ENCODE assay signal across 7 mouse cellular contexts in genomic region chr9:76014631-76015531, GRCm38 (mm10). TPM values are rescaled to one million over a fixed set of nuclear protein-coding genes. Genes with fewer than 3 reads are reported as not detected.
DNase-seq lines count a peak whose midpoint lies in the region; ATAC-seq and TF ChIP-seq lines count a peak whose summit lies in the region.

Gene Hmgcll1 (plus strand): TSS chr9:76014855.

- H3K9me3 ChIP-seq in midbrain, embryonic 11.5 days (ENCODE audit: control insufficient read depth, low read length) = no peaks in the 10 kb centered on the region
- H3K9me3 ChIP-seq in stomach, embryonic 16.5 days (replicated peaks; ENCODE audit: control insufficient read depth, low read length) = no peaks in the 10 kb centered on the region

- H3K27me3 ChIP-seq in spleen, adult 2 months (ENCODE audit: control insufficient read depth, insufficient read depth, low read length) = no peaks in the 10 kb centered on the region
- H3K27me3 ChIP-seq in midbrain, embryonic 11.5 days (ENCODE audit: control insufficient read depth, insufficient read depth, low read length) = no peaks in the 10 kb centered on the region
- H3K27me3 ChIP-seq in stomach, embryonic 16.5 days (ENCODE audit: control insufficient read depth, insufficient read depth, low read length) = no peaks in the 10 kb centered on the region

- H3K36me3 ChIP-seq in spleen, adult 2 months (ENCODE audit: control insufficient read depth, insufficient read depth, low read length) = no peaks in the 10 kb centered on the region
- no peaks in the 10 kb centered on the region for H3K36me3 ChIP-seq in midbrain, embryonic 11.5 days (ENCODE audit: control insufficient read depth, insufficient read depth, low read length)
- H3K36me3 ChIP-seq in stomach, embryonic 16.5 days (ENCODE audit: control insufficient read depth, insufficient read depth, low read length) = no peaks in the 10 kb centered on the region

- no peak within 1 kb of the TSS for H3K27ac ChIP-seq in spleen, adult 2 months (ENCODE audit: insufficient read depth, low read length)
- peak within 1 kb of the TSS; percentile 53; the same call in 1 of the 2 replicates for H3K27ac ChIP-seq in midbrain, embryonic 11.5 days (ENCODE audit: low read depth, low read length)
- peak within 1 kb of the TSS; percentile 87 for H3K27ac ChIP-seq in stomach, embryonic 16.5 days (ENCODE audit: low read length)

- ATAC-seq in midbrain, embryonic 11.5 days (ENCODE audit: low FRiP score) = peak; percentile 93
- peak; percentile 64; the same call in 1 of the 2 replicates for ATAC-seq in stomach, embryonic 16.5 days (ENCODE audit: insufficient read depth, low FRiP score)

- H3K4me1 ChIP-seq in spleen, adult 2 months (ENCODE audit: control insufficient read depth, insufficient read depth, insufficient read length) = no peaks in the 10 kb centered on the region
- no peaks in the 10 kb centered on the region for H3K4me1 ChIP-seq in midbrain, embryonic 11.5 days (ENCODE audit: control insufficient read depth, insufficient read depth, low read length)
- 0 out of 2 replicates have a peak, but pooled peaks cover 5% of the 10 kb centered on the region for H3K4me1 ChIP-seq in stomach, embryonic 16.5 days (ENCODE audit: control insufficient read depth, insufficient read depth, low read length)

- no peak for TF ChIP-seq POLR2A in spleen, adult 2 months (IDR thresholded peaks at IDR 0.05; ENCODE audit: low read depth, low read length)

- H3K9ac ChIP-seq in midbrain, embryonic 11.5 days (ENCODE audit: low read length) = peak within 1 kb of the TSS; percentile 86
- peak within 1 kb of the TSS; percentile 80 for H3K9ac ChIP-seq in stomach, embryonic 16.5 days (ENCODE audit: low read length)

- peak within 1 kb of the TSS; percentile 81 for H3K4me2 ChIP-seq in midbrain, embryonic 11.5 days
- H3K4me2 ChIP-seq in stomach, embryonic 16.5 days (ENCODE audit: low read depth, low read length) = peak within 1 kb of the TSS; percentile 86

- no peak for TF ChIP-seq CTCF in spleen, adult 2 months (IDR thresholded peaks at IDR 0.05; ENCODE audit: extremely low read depth, insufficient read depth, insufficient read length, insufficient replicate concordance)

- peak in 1 of 2 experiments; percentile 3 for DNase-seq in spleen, adult 2 months (ENCODE audit: low read depth in 1 of 2, low spot score in 2 of 2)
- no peak for DNase-seq in spleen, adult 18-20 months
- DNase-seq in cerebellum, adult 8-10 months = peak; percentile 73
- peak; percentile 57 to 77 for DNase-seq in frontal cortex, adult 2 months (ENCODE audit: extremely low spot score in 1 of 2, low spot score in 1 of 2)
- peak; percentile 55 to 67 for DNase-seq in layer of hippocampus, postnatal 36 days
- DNase-seq in midbrain, embryonic 11.5 days (ENCODE audit: low spot score, missing footprints) = peak; percentile 97

- H3K4me3 ChIP-seq in spleen, adult 2 months (ENCODE audit: extremely low read depth, insufficient read depth, insufficient read length) = peak within 1 kb of the TSS; percentile 54
- peak within 1 kb of the TSS; percentile 59 for H3K4me3 ChIP-seq in midbrain, embryonic 11.5 days (ENCODE audit: low read depth, low read length)
- peak within 1 kb of the TSS; percentile 52 for H3K4me3 ChIP-seq in stomach, embryonic 16.5 days (replicated peaks; ENCODE audit: low read length)

- WGBS in spleen, adult 2 months = 22% methylated on average over 40 of the region's 40 CpGs
- WGBS in midbrain, embryonic 11.5 days = 4% methylated on average over 40 of the region's 40 CpGs
- WGBS in stomach, embryonic 16.5 days = 8% methylated on average over 40 of the region's 40 CpGs

RNA-seq across cellular contexts. Expression of gene Hmgcll1, which starts in this region (rescaled TPM):
- polyA plus RNA-seq in spleen, adult 2 months (2012; rRNA removed) = 0.05 and 0.14 TPM in 2 replicates
- polyA plus RNA-seq in frontal cortex, adult 2 months (2012; rRNA removed) = 16.1 and 17.6 TPM in 2 replicates
- 10 to 100 TPM; 13.8 to 14.7 TPM for total RNA-seq in layer of hippocampus, postnatal 36 days (2021)
- 13.9 and 14.3 TPM in 2 replicates for polyA plus RNA-seq in midbrain, embryonic 11.5 days (2014; fragmentation: Nextera tagmentation; extraction: Ambion mirVana)
- 3.3 and 4.9 TPM in 2 replicates for polyA plus RNA-seq in stomach, embryonic 16.5 days (2015; fragmentation: Nextera tagmentation; extraction: Ambion mirVana)

Comparison
In these comparisons a context has a peak if more than half of its experiments do, and no peak if none do; other contexts are left out.
1. DNase-seq: peak in cerebellum, adult 8-10 months (single experiment), frontal cortex, adult 2 months (2 of 2), layer of hippocampus, postnatal 36 days (2 of 2) and midbrain, embryonic 11.5 days (single experiment); none in spleen, adult 18-20 months (0 of 2).
2. Peak in every context shown above with its lines, with median percentiles within 50 percentile points of each other: H3K4me3 ChIP-seq.